Mouse (Mus musculus) MEL (cell line): Measurements from ENCODE around the gene Tmem19. TPM values are rescaled to one million over a fixed set of nuclear protein-coding genes. Genes with fewer than 3 reads are reported as not detected.

ENCODE experiments used
- DNase-seq: peaks from one replicate; pipeline ENCODE4 v3.0.0; 2011; ENCODE audit warnings: low read depth, low spot score
- H3K27ac ChIP-seq: 2 replicates; pipeline ENCODE4 v1.5.1; 2012; ENCODE audit warnings: low read depth, mild to moderate bottlenecking, control low read depth, low read length, moderate library complexity; ENCODE audit not compliant: control insufficient read depth
- H3K27me3 ChIP-seq, 2 experiments: fragments of 150-350 bp in 1 of 2; sonication (generic) in 1 of 2; 2 replicates each; pipeline ENCODE4 v1.6.1; 2012; ENCODE audit warnings: low read length in 2 of 2, mild to moderate bottlenecking in 2 of 2, improper control_type of control experiment in 1 of 2, moderate library complexity in 1 of 2; ENCODE audit not compliant: insufficient read depth in 2 of 2, control insufficient read depth in 1 of 2
- H3K36me3 ChIP-seq, 2 experiments: 2 replicates each; pipeline ENCODE4 v1.6.1; 2012 to 2014; ENCODE audit warnings: low read length in 2 of 2, improper control_type of control experiment in 1 of 2, inconsistent platforms in 1 of 2, mild to moderate bottlenecking in 1 of 2; ENCODE audit not compliant: insufficient read depth in 2 of 2, control insufficient read depth in 1 of 2
- H3K4me1 ChIP-seq, 2 experiments: fragments of 150-350 bp in 1 of 2; sonication (generic) in 1 of 2; 2 replicates each; pipeline ENCODE4 v1.6.1; 2012; ENCODE audit warnings: low read length in 2 of 2, improper control_type of control experiment in 1 of 2, mild to moderate bottlenecking in 1 of 2; ENCODE audit not compliant: insufficient read depth in 2 of 2, control insufficient read depth in 1 of 2
- H3K4me3 ChIP-seq, 2 experiments: fragments of 150-350 bp in 1 of 2; sonication (generic) in 1 of 2; 2 replicates each; pipeline ENCODE4 v1.5.1; 2012; ENCODE audit warnings: low read depth in 2 of 2, low read length in 2 of 2, mild to moderate bottlenecking in 2 of 2, moderate library complexity in 2 of 2, control low read depth in 1 of 2, improper control_type of control experiment in 1 of 2; ENCODE audit not compliant: control insufficient read depth in 1 of 2, insufficient read depth in 1 of 2
- H3K79me2 ChIP-seq: 2 replicates; pipeline ENCODE4 v1.6.1; 2012; ENCODE audit warnings: mild to moderate bottlenecking, low read length, moderate library complexity; ENCODE audit not compliant: control insufficient read depth, poor library complexity, insufficient read depth
- H3K9ac ChIP-seq: 2 replicates; pipeline ENCODE4 v1.6.1; 2012; ENCODE audit warnings: low read depth, mild to moderate bottlenecking, control low read depth, low read length, moderate library complexity; ENCODE audit not compliant: control insufficient read depth, poor library complexity, severe bottlenecking
- H3K9me3 ChIP-seq: fragments of 150-350 bp; sonication (generic); replicated peaks from 2 replicates; pipeline ENCODE4 v1.6.1; 2012; ENCODE audit warnings: mild to moderate bottlenecking, low read length, improper control_type of control experiment, moderate library complexity; ENCODE audit not compliant: insufficient read depth
- BHLHE40 ChIP-seq: IDR thresholded peaks from 2 replicates; pipeline ENCODE4 v1.6.1; 2012; ENCODE audit warnings: low read depth, mild to moderate bottlenecking, inconsistent platforms, low read length, improper control_type of control experiment, borderline replicate concordance
- CHD1 ChIP-seq: IDR thresholded peaks from 2 replicates; pipeline ENCODE4 v1.6.1; 2012; ENCODE audit warnings: low read depth, mild to moderate bottlenecking, inconsistent platforms, low read length, improper control_type of control experiment
- CHD2 ChIP-seq: IDR thresholded peaks from 2 replicates; pipeline ENCODE4 v1.6.1; 2011; ENCODE audit warnings: low read length, improper control_type of control experiment
- E2F4 ChIP-seq: IDR thresholded peaks from 2 replicates; pipeline ENCODE4 v1.6.1; 2011; ENCODE audit warnings: low read depth, low read length, improper control_type of control experiment, borderline replicate concordance
- EP300 ChIP-seq, 2 experiments: IDR thresholded peaks; 2 replicates each; pipeline ENCODE4 v1.6.1; 2011; ENCODE audit warnings: improper control_type of control experiment in 2 of 2, low read length in 2 of 2, low read depth in 1 of 2, mild to moderate bottlenecking in 1 of 2
- ETS1 ChIP-seq: IDR thresholded peaks from 2 replicates; pipeline ENCODE4 v1.6.1; 2012; ENCODE audit warnings: low read depth, mild to moderate bottlenecking, inconsistent platforms, low read length, improper control_type of control experiment, moderate library complexity
- GATA1 ChIP-seq: IDR thresholded peaks from 2 replicates; pipeline ENCODE4 v1.6.1; 2011; ENCODE audit warnings: low read depth, low read length, improper control_type of control experiment
- HCFC1 ChIP-seq: IDR thresholded peaks from 2 replicates; pipeline ENCODE4 v1.6.1; 2012; ENCODE audit warnings: low read depth, mild to moderate bottlenecking, inconsistent platforms, low read length, improper control_type of control experiment, moderate library complexity
- MAFK ChIP-seq: IDR thresholded peaks from 2 replicates; pipeline ENCODE4 v1.6.1; 2011; ENCODE audit warnings: low read depth, mild to moderate bottlenecking, low read length, improper control_type of control experiment, borderline replicate concordance
- MAZ ChIP-seq: IDR thresholded peaks from 2 replicates; pipeline ENCODE4 v1.6.1; 2012; ENCODE audit warnings: low read depth, mild to moderate bottlenecking, inconsistent platforms, low read length, improper control_type of control experiment
- MEF2A ChIP-seq: IDR thresholded peaks from 2 replicates; pipeline ENCODE4 v1.6.1; 2014; ENCODE audit warnings: low read depth, mild to moderate bottlenecking, inconsistent platforms, low read length, improper control_type of control experiment; ENCODE audit not compliant: poor library complexity, insufficient replicate concordance, severe bottlenecking; ENCODE audit errors: extremely low read depth
- MYC ChIP-seq: IDR thresholded peaks from 2 replicates; pipeline ENCODE4 v1.6.1; 2011; ENCODE audit warnings: low read depth, mild to moderate bottlenecking, low read length, improper control_type of control experiment, moderate library complexity
- NELFE ChIP-seq: IDR thresholded peaks from 2 replicates; pipeline ENCODE4 v1.6.1; 2011; ENCODE audit warnings: low read depth, low read length, improper control_type of control experiment
- POLR2A ChIP-seq, 2 experiments: IDR thresholded peaks; 2 replicates each; pipeline ENCODE4 v1.6.1; 2011 to 2012; ENCODE audit warnings: low read length in 2 of 2, mild to moderate bottlenecking in 2 of 2, control low read depth in 1 of 2, improper control_type of control experiment in 1 of 2, low read depth in 1 of 2, moderate library complexity in 1 of 2; ENCODE audit not compliant: control insufficient read depth in 1 of 2, insufficient read depth in 1 of 2, poor library complexity in 1 of 2
- POLR2AphosphoS2 ChIP-seq: IDR thresholded peaks from 2 replicates; pipeline ENCODE4 v1.6.1; 2011; ENCODE audit warnings: low read length, improper control_type of control experiment
- POLR2AphosphoS5 ChIP-seq: IDR thresholded peaks from 2 replicates; pipeline ENCODE4 v1.6.1; 2012; ENCODE audit warnings: low read depth, borderline replicate concordance, mild to moderate bottlenecking, inconsistent platforms, low read length, moderate library complexity, mixed read lengths
- RAD21 ChIP-seq: IDR thresholded peaks from 2 replicates; pipeline ENCODE4 v1.6.1; 2011; ENCODE audit warnings: mild to moderate bottlenecking, low read depth, low read length, improper control_type of control experiment
- SMC3 ChIP-seq: IDR thresholded peaks from 2 replicates; pipeline ENCODE4 v1.6.1; 2011; ENCODE audit warnings: low read depth, low read length, improper control_type of control experiment
- TAL1 ChIP-seq: IDR thresholded peaks from 2 replicates; pipeline ENCODE4 v1.6.1; 2012; ENCODE audit warnings: mild to moderate bottlenecking, inconsistent platforms, low read length, moderate library complexity, mixed read lengths
- TCF12 ChIP-seq: IDR thresholded peaks from 2 replicates; pipeline ENCODE4 v1.6.1; 2014; ENCODE audit warnings: low read depth, mild to moderate bottlenecking, inconsistent platforms, low read length, improper control_type of control experiment, moderate library complexity
- USF1 ChIP-seq: IDR thresholded peaks from 2 replicates; pipeline ENCODE4 v1.6.1; 2014; ENCODE audit warnings: low read depth, mild to moderate bottlenecking, inconsistent platforms, low read length, improper control_type of control experiment, moderate library complexity
- ZC3H11A ChIP-seq: IDR thresholded peaks from 2 replicates; pipeline ENCODE4 v1.6.1; 2012; ENCODE audit warnings: low read depth, mild to moderate bottlenecking, inconsistent platforms, low read length, improper control_type of control experiment
- polyA plus RNA-seq, 2 experiments: library from polyadenylated mRNA; stranded (reverse) in 1 of 2; unstranded in 1 of 2; fragments of >175 nt in 1 of 2; fragments of >200 nt in 1 of 2; gene quantifications; 2 replicates each; pipeline versions ENCODE4 v1.2.1 to v1.2.4; 2012; ENCODE audit warnings: low replicate concordance in 2 of 2, low read depth in 1 of 2; ENCODE audit not compliant: insufficient read length in 2 of 2, insufficient read depth in 1 of 2, missing spikeins in 1 of 2
- total RNA-seq: library from RNA; depleted of rRNA; stranded (reverse); fragments of 300-350 nt; gene quantifications from 2 replicates; pipeline ENCODE4 v1.2.3, GENCODE M21; 2012

The Tmem19 gene
- total and polyA plus RNA-seq, 3 experiments, result 10.7 to 16.6 TPM; not detected in 1

- TF ChIP-seq MYC, result no peak
- TF ChIP-seq CHD2, result peak; percentile 94
- TF ChIP-seq GATA1, result no peak
- no peak for TF ChIP-seq BHLHE40
- TF ChIP-seq ZC3H11A, result no peak; the same call in 1 of the 2 replicates
Observed at GRCm38 (mm10) chr10:115384221-115385017, 22.1 kb upstream of the Tmem19 start, which contains the start of the genes Thap2 and Zfc3h1 (continued).

GRCm38 (mm10) chr10:115383644-115384220, 21.4 kb upstream of the Tmem19 start:
- peak overlapping the region; percentile 94 for H3K27ac ChIP-seq
- H3K9ac ChIP-seq, result peak overlapping the region; percentile 97
- H3K79me2 ChIP-seq, result peaks cover 52% of the 10 kb centered on the region
- DNase-seq, result peak; percentile 57
- peak overlapping the region; percentile 81 to 97 for H3K4me3 ChIP-seq
- TF ChIP-seq POLR2A (IDR thresholded peaks at IDR 0.05; ENCODE audit: control insufficient read depth in 1 of 2, insufficient read depth in 1 of 2, low read depth in 1 of 2, low read length in 2 of 2, poor library complexity in 1 of 2), result no peak
- no peak for TF ChIP-seq MAFK
- no peak for TF ChIP-seq EP300 (IDR thresholded peaks at IDR 0.05; ENCODE audit: low read depth in 1 of 2, low read length in 2 of 2)
- TF ChIP-seq MEF2A, result no peak
- no peak for TF ChIP-seq GATA1
- no peak for TF ChIP-seq SMC3
- no peak for TF ChIP-seq TCF12
- TF ChIP-seq POLR2AphosphoS2, result no peak
- no peak for TF ChIP-seq CHD1
- no peak for TF ChIP-seq CHD2
- TF ChIP-seq MAZ, result no peak
- no peak for TF ChIP-seq HCFC1
- TF ChIP-seq TAL1, result no peak
- no peak for TF ChIP-seq ETS1
- TF ChIP-seq POLR2AphosphoS5, result no peak
- TF ChIP-seq USF1, result no peak
- TF ChIP-seq E2F4, result no peak
- no peak for TF ChIP-seq RAD21
- TF ChIP-seq NELFE, result no peak
- TF ChIP-seq, all 39 proteins: peak for 0
- Histone ChIP-seq H3K4me1 (peaks cover 5 to 16% of the 10 kb centered on the region in 2 experiments), H3K9me3 (no peaks in the 10 kb centered on the region), H3K27me3 (no peaks in the 10 kb centered on the region), H3K36me3 (peaks cover 0 to 34% of the 10 kb centered on the region in 2 experiments)
